Mouse (Mus musculus) heart, adult 2 months (tissue): ENCODE results near the gene Ets1.

Experiments used
- CTCF ChIP-seq: fragments of 200-600 bp; IDR thresholded peaks from 2 replicates; pipeline ENCODE4 v1.8.1; 2022; ENCODE audit warnings: antibody characterized with exemption, mild to moderate bottlenecking, moderate library complexity
- EP300 ChIP-seq: fragments of 200-500 bp; IDR thresholded peaks from 2 replicates; pipeline ENCODE4 v1.6.1; 2011; ENCODE audit warnings: low read depth, low read length, control low read depth; ENCODE audit not compliant: insufficient read depth
- POLR2A ChIP-seq: fragments of 200-500 bp; IDR thresholded peaks from 2 replicates; pipeline ENCODE4 v1.6.1; 2011; ENCODE audit warnings: mild to moderate bottlenecking, low read depth, low read length, control low read depth; ENCODE audit not compliant: insufficient read depth

GRCm38 (mm10) chr9:32607218-32607617 is 28.8 kb upstream of the Ets1 start:
- no peak for TF ChIP-seq CTCF
- TF ChIP-seq POLR2A = no peak
- TF ChIP-seq EP300 = no peak
